7 mouse cellular contexts compared by ENCODE assay signal in genomic region chr14:54576241-54577088, GRCm38 (mm10). TPM values are rescaled to one million over a fixed set of nuclear protein-coding genes. Genes with fewer than 3 reads are reported as not detected.
A peak's percentile ranks its signal among the peaks of the same experiment; 100 is the strongest.
DNase-seq lines count a peak whose midpoint lies in the region; ATAC-seq and TF ChIP-seq lines count a peak whose summit lies in the region.

No protein-coding gene starts in this region.

- peak overlapping the region; percentile 72 for H3K4me3 ChIP-seq in embryonic facial prominence, embryonic 14.5 days (ENCODE audit: low read depth, low read length)
- H3K4me3 ChIP-seq in hindbrain, postnatal 0 days (ENCODE audit: low read length): peak overlapping the region; percentile 57
- peak overlapping the region; percentile 65 for H3K4me3 ChIP-seq in liver, embryonic 13.5 days (replicated peaks)

- H3K27me3 ChIP-seq in embryonic facial prominence, embryonic 14.5 days (replicated peaks; ENCODE audit: control insufficient read depth, insufficient read depth, low read length): no peaks in the 10 kb centered on the region
- peaks cover 6% of the 10 kb centered on the region; the same call in 1 of the 2 replicates for H3K27me3 ChIP-seq in hindbrain, postnatal 0 days (ENCODE audit: insufficient read depth, low read length)
- peaks cover 82% of the 10 kb centered on the region for H3K27me3 ChIP-seq in liver, embryonic 13.5 days
- H3K27me3 ChIP-seq in splenic B cell, adult 2 months (ENCODE audit: control insufficient read depth, insufficient read depth, low read length, poor library complexity, severe bottlenecking): peaks cover 2% of the 10 kb centered on the region; the same call in 1 of the 2 replicates

- no peak for TF ChIP-seq CTCF in hindbrain, postnatal 0 days (IDR thresholded peaks at IDR 0.05; ENCODE audit: low read depth)

- DNase-seq in urinary bladder, postnatal 14 days (ENCODE audit: low spot score): peak; percentile 39
- no peak for DNase-seq in urinary bladder, postnatal 10 days (ENCODE audit: low spot score)
- peak; percentile 31 for DNase-seq in embryonic facial prominence, embryonic 14.5 days (ENCODE audit: low spot score)
- DNase-seq in hindbrain, postnatal 0 days (ENCODE audit: low spot score): no peak
- no peak for DNase-seq in liver, embryonic 13.5 days
- peak; percentile 22 for DNase-seq in splenic B cell, adult 2 months (ENCODE audit: low read depth, low spot score)
- DNase-seq in adipocyte (ENCODE audit: low spot score): no peak

- under 1% methylated on average over 46 of the region's 84 CpGs for WGBS in embryonic facial prominence, embryonic 14.5 days
- under 1% methylated on average over 74 of the region's 84 CpGs for WGBS in hindbrain, postnatal 0 days
- WGBS in liver, embryonic 13.5 days (ENCODE audit: insufficient replicate concordance): 1% methylated on average over 84 of the region's 84 CpGs

- peaks cover 23% of the 10 kb centered on the region for H3K4me1 ChIP-seq in embryonic facial prominence, embryonic 14.5 days (ENCODE audit: control insufficient read depth, insufficient read depth, low read length)
- peaks cover 4% of the 10 kb centered on the region; the same call in 1 of the 2 replicates for H3K4me1 ChIP-seq in hindbrain, postnatal 0 days (ENCODE audit: insufficient read depth, low read length)
- peaks cover 72% of the 10 kb centered on the region for H3K4me1 ChIP-seq in liver, embryonic 13.5 days (replicated peaks)

- no peaks in the 10 kb centered on the region for H3K9me3 ChIP-seq in embryonic facial prominence, embryonic 14.5 days (ENCODE audit: control insufficient read depth, low read length)
- H3K9me3 ChIP-seq in hindbrain, postnatal 0 days (ENCODE audit: low read length): no peaks in the 10 kb centered on the region
- no peaks in the 10 kb centered on the region for H3K9me3 ChIP-seq in liver, embryonic 13.5 days (replicated peaks)

- peak overlapping the region; percentile 89 for H3K4me2 ChIP-seq in embryonic facial prominence, embryonic 14.5 days (ENCODE audit: low read depth, low read length)
- peak overlapping the region; percentile 96 for H3K4me2 ChIP-seq in hindbrain, postnatal 0 days (ENCODE audit: low read depth, low read length)
- H3K4me2 ChIP-seq in liver, embryonic 13.5 days: peak overlapping the region; percentile 71

- H3K27ac ChIP-seq in embryonic facial prominence, embryonic 14.5 days (replicated peaks; ENCODE audit: low read depth, low read length): peak overlapping the region; percentile 95
- peak overlapping the region; percentile 75 for H3K27ac ChIP-seq in hindbrain, postnatal 0 days
- H3K27ac ChIP-seq in liver, embryonic 13.5 days: peak overlapping the region; percentile 56

- peak overlapping the region; percentile 84 for H3K9ac ChIP-seq in embryonic facial prominence, embryonic 14.5 days (ENCODE audit: low read depth, low read length)
- H3K9ac ChIP-seq in hindbrain, postnatal 0 days (replicated peaks; ENCODE audit: low read length): peak overlapping the region; percentile 55
- H3K9ac ChIP-seq in liver, embryonic 13.5 days: peak overlapping the region; percentile 72

- ATAC-seq in embryonic facial prominence, embryonic 14.5 days (ENCODE audit: low read depth): no peak
- 0 out of 2 replicates have a peak, but pooled peaks have one; percentile 30 for ATAC-seq in hindbrain, postnatal 0 days
- no peak for ATAC-seq in liver, embryonic 13.5 days (ENCODE audit: low read depth)

- peaks cover 21% of the 10 kb centered on the region for H3K36me3 ChIP-seq in embryonic facial prominence, embryonic 14.5 days (ENCODE audit: control insufficient read depth, insufficient read depth, low read length)
- no peaks in the 10 kb centered on the region for H3K36me3 ChIP-seq in hindbrain, postnatal 0 days (ENCODE audit: insufficient read depth, low read length)
- H3K36me3 ChIP-seq in liver, embryonic 13.5 days: peaks cover 4% of the 10 kb centered on the region; the same call in 1 of the 2 replicates
- no peaks in the 10 kb centered on the region for H3K36me3 ChIP-seq in splenic B cell, adult 2 months (ENCODE audit: control insufficient read depth, insufficient read depth, low read length, poor library complexity, severe bottlenecking)

RNA-seq across cellular contexts. Expression of gene Ajuba, which starts 0.9 kb away (rescaled TPM):
- polyA plus RNA-seq in embryonic facial prominence, embryonic 14.5 days (2014; fragmentation: Nextera tagmentation; extraction: Ambion mirVana): 10.7 and 11.7 TPM in 2 replicates
- total RNA-seq in hindbrain, postnatal 0 days (2014; rRNA removed): 9.8 and 11.2 TPM in 2 replicates
- polyA plus RNA-seq in hindbrain, postnatal 0 days (2015; fragmentation: Nextera tagmentation; extraction: Ambion mirVana): 5.7 and 6.1 TPM in 2 replicates
- polyA plus RNA-seq in liver, embryonic 13.5 days (2015; fragmentation: Nextera tagmentation; extraction: Ambion mirVana): 3.9 and 4.4 TPM in 2 replicates

RNA-seq across cellular contexts. Expression of gene Haus4, which starts 22.0 kb away (rescaled TPM):
- polyA plus RNA-seq in embryonic facial prominence, embryonic 14.5 days (2014; fragmentation: Nextera tagmentation; extraction: Ambion mirVana): 40.4 and 44.3 TPM in 2 replicates
- total RNA-seq in hindbrain, postnatal 0 days (2014; rRNA removed): 19.1 and 28.9 TPM in 2 replicates
- polyA plus RNA-seq in hindbrain, postnatal 0 days (2015; fragmentation: Nextera tagmentation; extraction: Ambion mirVana): 21.2 and 23.8 TPM in 2 replicates
- 45.6 and 47.5 TPM in 2 replicates for polyA plus RNA-seq in liver, embryonic 13.5 days (2015; fragmentation: Nextera tagmentation; extraction: Ambion mirVana)

RNA-seq across cellular contexts. Expression of gene 4931414P19Rik, which starts 29.3 kb away (rescaled TPM):
- 4.8 and 5.8 TPM in 2 replicates for polyA plus RNA-seq in embryonic facial prominence, embryonic 14.5 days (2014; fragmentation: Nextera tagmentation; extraction: Ambion mirVana)
- total RNA-seq in hindbrain, postnatal 0 days (2014; rRNA removed): 4.8 and 6.8 TPM in 2 replicates
- 2.5 and 3.9 TPM in 2 replicates for polyA plus RNA-seq in hindbrain, postnatal 0 days (2015; fragmentation: Nextera tagmentation; extraction: Ambion mirVana)
- 2.7 and 3.0 TPM in 2 replicates for polyA plus RNA-seq in liver, embryonic 13.5 days (2015; fragmentation: Nextera tagmentation; extraction: Ambion mirVana)

RNA-seq across cellular contexts. Expression of gene Psmb5, which starts 41.4 kb away (rescaled TPM):
- 332 and 335 TPM in 2 replicates for polyA plus RNA-seq in embryonic facial prominence, embryonic 14.5 days (2014; fragmentation: Nextera tagmentation; extraction: Ambion mirVana)
- 181 and 204 TPM in 2 replicates for total RNA-seq in hindbrain, postnatal 0 days (2014; rRNA removed)
- polyA plus RNA-seq in hindbrain, postnatal 0 days (2015; fragmentation: Nextera tagmentation; extraction: Ambion mirVana): 411 and 417 TPM in 2 replicates
- 262 and 266 TPM in 2 replicates for polyA plus RNA-seq in liver, embryonic 13.5 days (2015; fragmentation: Nextera tagmentation; extraction: Ambion mirVana)

RNA-seq across cellular contexts. Expression of gene Psmb11, which starts 44.8 kb away (rescaled TPM):
- 0.16 TPM in 1 of 2 replicates, not detected in the other for polyA plus RNA-seq in embryonic facial prominence, embryonic 14.5 days (2014; fragmentation: Nextera tagmentation; extraction: Ambion mirVana)
- 0.05 TPM in 1 of 2 replicates, not detected in the other for total RNA-seq in hindbrain, postnatal 0 days (2014; rRNA removed)
- 0.16 and 0.21 TPM in 2 replicates for polyA plus RNA-seq in hindbrain, postnatal 0 days (2015; fragmentation: Nextera tagmentation; extraction: Ambion mirVana)
- polyA plus RNA-seq in liver, embryonic 13.5 days (2015; fragmentation: Nextera tagmentation; extraction: Ambion mirVana): not detected in 2 replicates

Comparison
In these comparisons a context has a peak if more than half of its experiments do, and no peak if none do; other contexts are left out.
1. DNase-seq: peak in urinary bladder, postnatal 14 days (single experiment), embryonic facial prominence, embryonic 14.5 days (single experiment) and splenic B cell, adult 2 months (single experiment); none in urinary bladder, postnatal 10 days (single experiment), hindbrain, postnatal 0 days (single experiment), liver, embryonic 13.5 days (single experiment) and adipocyte (single experiment).
2. Peak in every context shown above with its lines, with median percentiles within 50 percentile points of each other: H3K27ac ChIP-seq, H3K4me2 ChIP-seq, H3K4me3 ChIP-seq and H3K9ac ChIP-seq.